Mouse (Mus musculus) spleen, adult 2 months (tissue): ENCODE measurements around the gene Tmem131l.

Source experiments
- CTCF ChIP-seq: fragments of 200-500 bp; IDR thresholded peaks from 2 replicates; pipeline ENCODE4 v1.5.1; 2011; ENCODE audit warnings: mild to moderate bottlenecking, inconsistent platforms; ENCODE audit not compliant: insufficient read depth, insufficient read length, insufficient replicate concordance; ENCODE audit errors: extremely low read depth
- POLR2A ChIP-seq: fragments of 200-500 bp; IDR thresholded peaks from 2 replicates; pipeline ENCODE4 v1.6.1; 2011; ENCODE audit warnings: low read depth, low read length, inconsistent platforms

DNA sequence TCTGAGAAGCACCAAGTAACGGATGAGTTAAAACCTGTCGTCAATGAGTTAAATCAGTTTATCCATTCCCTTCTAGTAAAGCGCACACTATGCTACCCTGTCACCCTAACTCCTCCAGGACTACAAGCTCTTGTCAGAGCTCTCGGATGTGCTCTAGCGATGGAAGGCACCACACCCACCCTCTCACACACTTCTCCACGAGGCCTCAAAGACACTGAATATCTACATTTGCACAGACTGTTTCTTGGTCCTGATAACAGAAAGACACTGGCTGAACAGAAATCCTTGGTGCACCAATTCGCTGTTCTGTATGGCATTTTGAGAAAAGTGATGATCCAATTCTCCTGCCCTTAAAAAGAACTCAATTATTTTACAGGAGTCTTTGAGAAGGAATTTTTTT lies 34.0 kb downstream of the Tmem131l start:
- TF ChIP-seq POLR2A = no peak
- TF ChIP-seq CTCF = no peak
